Comparison of ENCODE assay signal across 8 mouse cellular contexts in the genomic region with DNA sequence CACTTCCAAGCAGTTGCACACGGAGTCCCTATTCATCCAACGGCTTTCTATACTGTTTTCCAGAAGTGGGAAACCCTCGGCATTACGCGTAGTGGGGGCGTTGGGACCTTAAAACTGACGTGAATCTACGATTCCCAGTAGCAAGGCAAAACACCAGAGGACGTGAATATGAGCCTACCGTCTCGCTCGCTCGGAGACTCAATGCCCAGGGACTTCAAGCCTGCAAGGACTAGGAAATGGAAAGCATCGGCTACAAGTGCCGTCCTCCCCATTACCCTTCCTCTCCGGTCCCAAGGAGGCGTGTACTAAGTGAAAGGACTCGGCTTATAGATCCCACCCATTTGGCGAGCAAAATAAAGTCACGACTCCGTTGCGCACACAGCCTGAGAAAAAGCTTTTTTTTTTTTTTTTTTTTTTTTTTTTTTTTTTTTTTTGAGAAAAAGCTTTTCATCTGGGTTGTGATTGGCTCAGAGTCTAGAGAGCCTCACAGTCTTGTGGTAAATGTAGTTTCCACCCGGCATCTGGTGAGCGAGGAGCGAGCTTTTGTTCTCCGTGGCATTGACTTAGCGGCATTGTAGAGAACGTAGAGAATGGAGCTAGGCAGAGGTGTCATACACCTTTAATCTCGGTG. TPM values are rescaled to one million over a fixed set of nuclear protein-coding genes. Genes with fewer than 3 reads are reported as not detected.
A peak's percentile ranks its signal among the peaks of the same experiment; 100 is the strongest.
DNase-seq lines count a peak whose midpoint lies in the region; ATAC-seq and TF ChIP-seq lines count a peak whose summit lies in the region.

No protein-coding gene starts in this region.

- TF ChIP-seq CTCF in Patski (IDR thresholded peaks at IDR 0.05), result no peak

- peak overlapping the region; percentile 58 for H3K9ac ChIP-seq in hindbrain, embryonic 14.5 days

- POLR2A ChIA-PET in Patski (lab: Charles Lee), result no interaction called here

- peaks cover 13% of the 10 kb centered on the region for H3K4me1 ChIP-seq in hindbrain, embryonic 14.5 days (replicated peaks; ENCODE audit: control insufficient read depth, insufficient read depth, low read length)

- peak overlapping the region; percentile 39 for H3K4me3 ChIP-seq in hindbrain, embryonic 14.5 days (replicated peaks; ENCODE audit: low read length)
- H3K4me3 ChIP-seq in macrophage (ENCODE audit: inconsistent target), result peak overlapping the region; percentile 78

- in situ Hi-C loops in Patski (cut with MboI; ENCODE audit: low pct_unique_long_range_greater_than_20kb), result no loop called here

- WGBS in hindbrain, embryonic 14.5 days, result 3% methylated on average over 29 of the region's 29 CpGs
- WGBS in macrophage (ENCODE audit: missing documents), result under 1% methylated on average over 29 of the region's 29 CpGs

- no peaks in the 10 kb centered on the region for H3K9me3 ChIP-seq in hindbrain, embryonic 14.5 days (ENCODE audit: control insufficient read depth, low read length)

- peak; percentile 22 for ATAC-seq in Patski
- peak; percentile 83 for ATAC-seq in hindbrain, embryonic 14.5 days (ENCODE audit: low FRiP score)

- CTCF ChIA-PET in Patski (lab: Charles Lee), result interaction anchor here (0.7 to 1.8 kb wide), 4 partner anchors 9 to 43 kb away, joined by 3 to 9 read pairs (median 3); partner anchors contain the start of gene Zfp446

- DNase-seq in Patski (ENCODE audit: low read depth, low spot score), result no peak
- peak; percentile 54 to 59 for DNase-seq in cerebellum, postnatal 14 days
- DNase-seq in frontal cortex, postnatal 10 days (ENCODE audit: low spot score in 2 of 2), result peak; percentile 14 to 50
- DNase-seq in hindbrain, embryonic 14.5 days (ENCODE audit: low spot score), result peak; percentile 85
- peak; percentile 26 to 58 for DNase-seq in left cerebral cortex, adult 8-10 months (ENCODE audit: low spot score in 2 of 2)
- peak; percentile 66 to 78 for DNase-seq in right cerebral cortex, postnatal 10 days (ENCODE audit: low spot score in 2 of 2)
- no peak for DNase-seq in urinary bladder, adult 2 months (ENCODE audit: low spot score)

- peak overlapping the region; percentile 79 for H3K27ac ChIP-seq in hindbrain, embryonic 14.5 days
- H3K27ac ChIP-seq in macrophage, result peak overlapping the region; percentile 58

- no peaks in the 10 kb centered on the region for H3K36me3 ChIP-seq in hindbrain, embryonic 14.5 days (replicated peaks; ENCODE audit: control insufficient read depth, insufficient read depth)
- no peaks in the 10 kb centered on the region for H3K36me3 ChIP-seq in macrophage (ENCODE audit: inconsistent target)

- H3K4me2 ChIP-seq in hindbrain, embryonic 14.5 days (replicated peaks), result peak overlapping the region; percentile 59

- H3K79me2 ChIP-seq in macrophage (ENCODE audit: inconsistent target), result peaks cover under 1% of the 10 kb centered on the region; the same call in 1 of the 2 replicates

- no peaks in the 10 kb centered on the region for H3K27me3 ChIP-seq in Patski
- no peaks in the 10 kb centered on the region for H3K27me3 ChIP-seq in hindbrain, embryonic 14.5 days (ENCODE audit: control insufficient read depth, insufficient read depth, low read length)

RNA-seq across cellular contexts. Expression of gene Zfp324, which starts 4.0 kb away (rescaled TPM):
- polyA plus RNA-seq in Patski (2021) (7.9 TPM), macrophage (2018) (3.0 to 3.7 TPM (median 3.1 TPM) in 3 replicates)
- 12.2 and 13.9 TPM in 2 replicates for polyA plus RNA-seq in hindbrain, embryonic 14.5 days (2014; fragmentation: Nextera tagmentation; extraction: Ambion mirVana)
- total RNA-seq in left cerebral cortex, adult 8-10 months (2022), result 10 to 100 TPM in 1 of 4 experiments, 1 to 10 TPM in 3; 9.2 to 10.1 (median 9.7) TPM
- total RNA-seq in macrophage (2018; cell fraction: chromatin; rRNA removed), result 10 to 100 TPM in 6 of 26 experiments, 1 to 10 TPM in 13, under 1 TPM in 7; 0.31 to 16.5 (median 3.4) TPM
- 1 to 10 TPM in 23 of 26 experiments, under 1 TPM in 3; 0.43 to 6.6 (median 4.0) TPM for total RNA-seq in macrophage (2018; cell fraction: cytosol; rRNA removed)
- total RNA-seq in macrophage (2018; cell fraction: nucleus; rRNA removed), result 10 to 100 TPM in 4 of 26 experiments, 1 to 10 TPM in 18, under 1 TPM in 4; 0.29 to 11.3 (median 4.2) TPM
- polyA plus RNA-seq in urinary bladder, adult 2 months (2012; rRNA removed), result 4.6 and 4.7 TPM in 2 replicates

RNA-seq across cellular contexts. Expression of gene Zfp446, which starts 16.0 kb away (rescaled TPM):
- polyA plus RNA-seq in Patski (2021) (5.9 TPM), macrophage (2018) (1.6 to 1.8 TPM (median 1.7 TPM) in 3 replicates)
- polyA plus RNA-seq in hindbrain, embryonic 14.5 days (2014; fragmentation: Nextera tagmentation; extraction: Ambion mirVana), result 6.6 and 8.9 TPM in 2 replicates
- 10 to 100 TPM in 1 of 4 experiments, 1 to 10 TPM in 3; 6.7 to 10.2 (median 8.6) TPM for total RNA-seq in left cerebral cortex, adult 8-10 months (2022)
- total RNA-seq in macrophage (2018; cell fraction: chromatin; rRNA removed), result 10 to 100 TPM in 1 of 26 experiments, 1 to 10 TPM in 22, under 1 TPM in 3; 0.53 to 10.4 (median 4.5) TPM
- total RNA-seq in macrophage (2018; cell fraction: cytosol; rRNA removed), result 1 to 10 TPM in 23 of 26 experiments, under 1 TPM in 3; 0.57 to 2.7 (median 1.9) TPM
- total RNA-seq in macrophage (2018; cell fraction: nucleus; rRNA removed), result 1 to 10 TPM in 25 of 26 experiments, under 1 TPM in 1; 0.69 to 9.5 (median 3.7) TPM
- 6.3 and 6.9 TPM in 2 replicates for polyA plus RNA-seq in urinary bladder, adult 2 months (2012; rRNA removed)

RNA-seq across cellular contexts. Expression of gene Rnf225, which starts 34.4 kb away (rescaled TPM):
- 0.47 TPM for polyA plus RNA-seq in Patski (2021)
- 0.87 and 0.95 TPM in 2 replicates for polyA plus RNA-seq in hindbrain, embryonic 14.5 days (2014; fragmentation: Nextera tagmentation; extraction: Ambion mirVana)
- total RNA-seq in left cerebral cortex, adult 8-10 months (2022), result 1 to 10 TPM in 3 of 4 experiments, under 1 TPM in 1; 0.98 to 1.5 (median 1.2) TPM
- 1 to 10 TPM in 2 of 26 experiments, under 1 TPM in 21, not detected in 3; 0.23 to 1.8 (median 0.57) TPM for total RNA-seq in macrophage (2018; cell fraction: chromatin; rRNA removed)
- total RNA-seq in macrophage (2018; cell fraction: cytosol; rRNA removed), result under 1 TPM in 22 of 26 experiments, not detected in 4; 0.03 to 0.65 (median 0.19) TPM
- total RNA-seq in macrophage (2018; cell fraction: nucleus; rRNA removed), result 1 to 10 TPM in 3 of 26 experiments, under 1 TPM in 22, not detected in 1; 0.15 to 2.6 (median 0.51) TPM
- 0.07 TPM in 1 of 3 replicates, not detected in the others for polyA plus RNA-seq in macrophage (2018)
- 2.1 and 2.3 TPM in 2 replicates for polyA plus RNA-seq in urinary bladder, adult 2 months (2012; rRNA removed)

RNA-seq across cellular contexts. Expression of gene Slc27a5, which starts 36.4 kb away (rescaled TPM):
- polyA plus RNA-seq in Patski (2021), result 0.26 TPM
- polyA plus RNA-seq in hindbrain, embryonic 14.5 days (2014; fragmentation: Nextera tagmentation; extraction: Ambion mirVana), result 0.14 and 0.29 TPM in 2 replicates
- total RNA-seq in left cerebral cortex, adult 8-10 months (2022), result under 1 TPM in 1 of 4 experiments, not detected in 3; 0.37 TPM
- not detected for total RNA-seq in macrophage (2018; cell fraction: chromatin; rRNA removed)
- not detected for total RNA-seq in macrophage (2018; cell fraction: cytosol; rRNA removed)
- total RNA-seq in macrophage (2018; cell fraction: nucleus; rRNA removed), result under 1 TPM in 1 of 26 experiments, not detected in 25; 0.82 TPM
- not detected in 3 replicates for polyA plus RNA-seq in macrophage (2018)
- 0.31 and 0.55 TPM in 2 replicates for polyA plus RNA-seq in urinary bladder, adult 2 months (2012; rRNA removed)

RNA-seq across cellular contexts. Expression of gene Trim28, which starts 37.3 kb away (rescaled TPM):
- polyA plus RNA-seq in Patski (2021) (447 TPM), macrophage (2018) (64.2 to 120 TPM (median 85.7 TPM) in 3 replicates)
- polyA plus RNA-seq in hindbrain, embryonic 14.5 days (2014; fragmentation: Nextera tagmentation; extraction: Ambion mirVana), result 268 and 271 TPM in 2 replicates
- total RNA-seq in left cerebral cortex, adult 8-10 months (2022), result 100 to 1,000 TPM; 218 to 241 (median 229) TPM
- total RNA-seq in macrophage (2018; cell fraction: chromatin; rRNA removed), result 100 to 1,000 TPM in 14 of 26 experiments, 10 to 100 TPM in 12; 31.4 to 187 (median 105) TPM
- total RNA-seq in macrophage (2018; cell fraction: cytosol; rRNA removed), result 100 to 1,000 TPM in 5 of 26 experiments, 10 to 100 TPM in 21; 51.8 to 113 (median 87.9) TPM
- 100 to 1,000 TPM in 7 of 26 experiments, 10 to 100 TPM in 19; 44.5 to 211 (median 78.7) TPM for total RNA-seq in macrophage (2018; cell fraction: nucleus; rRNA removed)
- polyA plus RNA-seq in urinary bladder, adult 2 months (2012; rRNA removed), result 186 and 190 TPM in 2 replicates

Comparison
In these comparisons a context has a peak if more than half of its experiments do, and no peak if none do; other contexts are left out.
1. DNase-seq: peak in cerebellum, postnatal 14 days (2 of 2), frontal cortex, postnatal 10 days (2 of 2), hindbrain, embryonic 14.5 days (single experiment), left cerebral cortex, adult 8-10 months (2 of 2) and right cerebral cortex, postnatal 10 days (2 of 2); none in Patski (single experiment) and urinary bladder, adult 2 months (single experiment).